Mouse (Mus musculus) yolk sac, embryonic 10.5 days (tissue): ENCODE measurements around the gene Fcrl6.

Source experiments
- DNase-seq: peaks from one replicate; pipeline ENCODE4 v3.0.0-alpha.2; 2017; ENCODE audit warnings: low spot score

The Fcrl6 gene

GRCm38 (mm10) chr1:172602326-172602725 lies at the start of gene Fcrl6:
TSS of gene Fcrl6 (minus strand) at chr1:172602551.
- no peak for DNase-seq

GRCm38 (mm10) chr1:172651288-172651987 lies 49.1 kb upstream of the Fcrl6 start:
- no peak for DNase-seq

- no peak for DNase-seq
Observed at GRCm38 (mm10) chr1:172650519-172651287, 48.4 kb upstream of the Fcrl6 start.

- DNase-seq = no peak
Observed at GRCm38 (mm10) chr1:172649396-172649795, 47.0 kb upstream of the Fcrl6 start.

GRCm38 (mm10) chr1:172647236-172647635 lies 44.9 kb upstream of the Fcrl6 start:
- no peak for DNase-seq

- DNase-seq = no peak
Observed at GRCm38 (mm10) chr1:172638781-172639180, 36.4 kb upstream of the Fcrl6 start.

GRCm38 (mm10) chr1:172637801-172638200 lies 35.5 kb upstream of the Fcrl6 start:
- no peak for DNase-seq

- no peak for DNase-seq
Observed at GRCm38 (mm10) chr1:172636266-172636665, 33.9 kb upstream of the Fcrl6 start.

GRCm38 (mm10) chr1:172635258-172635657 lies 32.9 kb upstream of the Fcrl6 start:
- no peak for DNase-seq

GRCm38 (mm10) chr1:172634136-172634535 lies 31.8 kb upstream of the Fcrl6 start:
- DNase-seq = no peak

GRCm38 (mm10) chr1:172632451-172633326 lies 30.3 kb upstream of the Fcrl6 start, which contains the start of gene Dusp23:
TSS of gene Dusp23 (minus strand) at chr1:172632962.
- DNase-seq = peak; percentile 97

- DNase-seq = no peak
Observed at GRCm38 (mm10) chr1:172631721-172632120, 29.4 kb upstream of the Fcrl6 start.

- no peak for DNase-seq
Observed at GRCm38 (mm10) chr1:172629831-172630230, 27.5 kb upstream of the Fcrl6 start.

GRCm38 (mm10) chr1:172626306-172626705 lies 24.0 kb upstream of the Fcrl6 start:
- DNase-seq = no peak

- no peak for DNase-seq
Observed at GRCm38 (mm10) chr1:172624081-172624480, 21.7 kb upstream of the Fcrl6 start.

- no peak for DNase-seq
Observed at GRCm38 (mm10) chr1:172623599-172623998, 21.2 kb upstream of the Fcrl6 start.

- DNase-seq = peak; percentile 32
Observed at GRCm38 (mm10) chr1:172619235-172619634, 16.9 kb upstream of the Fcrl6 start.

GRCm38 (mm10) chr1:172618141-172618540 lies 15.8 kb upstream of the Fcrl6 start:
- no peak for DNase-seq

- no peak for DNase-seq
Observed at GRCm38 (mm10) chr1:172617365-172618076, 15.2 kb upstream of the Fcrl6 start.

- no peak for DNase-seq
Observed at GRCm38 (mm10) chr1:172616537-172617300, 14.4 kb upstream of the Fcrl6 start.

GRCm38 (mm10) chr1:172615412-172615811 lies 13.1 kb upstream of the Fcrl6 start:
- DNase-seq = no peak
